Mouse (Mus musculus) bone marrow, adult 2 months (tissue): ENCODE data around the gene Cd37.

Experiments used
- CTCF ChIP-seq: fragments of 200-500 bp; IDR thresholded peaks from 2 replicates; pipeline ENCODE4 v1.5.1; 2011; ENCODE audit warnings: low read length, control low read depth; ENCODE audit not compliant: control insufficient read depth, insufficient read depth
- POLR2A ChIP-seq: fragments of 200-500 bp; IDR thresholded peaks from 2 replicates; pipeline ENCODE4 v1.6.1; 2011; ENCODE audit warnings: low read depth, mild to moderate bottlenecking, control low read depth, low read length, borderline replicate concordance; ENCODE audit not compliant: control insufficient read depth

- TF ChIP-seq CTCF = no peak
- TF ChIP-seq POLR2A = no peak
Observed at GRCm38 (mm10) chr7:45198961-45199360, 40.0 kb downstream of the Cd37 start.
